Mouse (Mus musculus) forebrain, embryonic 15.5 days (tissue): Measurements from ENCODE around the gene Olfr574. TPM values are rescaled to one million over a fixed set of nuclear protein-coding genes. Genes with fewer than 3 reads are reported as not detected.

Source experiments
- ATAC-seq: fragments of 200-750 bp; cut with Nextera tagmentation; replicated peaks from 2 replicates; pipeline ENCODE4 v1.8.0; 2017; ENCODE audit warnings: mild to moderate bottlenecking, moderate TSS enrichment, moderate library complexity
- H3K27ac ChIP-seq: fragments of 300-500 bp; sonication (generic); replicated peaks from 2 replicates; pipeline ENCODE4 v1.5.1; 2015; ENCODE audit warnings: mild to moderate bottlenecking, inconsistent platforms
- H3K27me3 ChIP-seq: fragments of 300-500 bp; sonication (generic); 2 replicates; pipeline ENCODE4 v1.6.1; 2015; ENCODE audit warnings: inconsistent platforms
- H3K36me3 ChIP-seq: fragments of 300-500 bp; sonication (generic); 2 replicates; pipeline ENCODE4 v1.6.1; 2015; ENCODE audit warnings: mild to moderate bottlenecking, inconsistent platforms
- H3K4me1 ChIP-seq: fragments of 300-500 bp; sonication (generic); 2 replicates; pipeline ENCODE4 v1.6.1; 2015; ENCODE audit warnings: inconsistent platforms
- H3K4me2 ChIP-seq: fragments of 300-500 bp; sonication (generic); replicated peaks from 2 replicates; pipeline ENCODE4 v1.6.1; 2015; ENCODE audit warnings: mild to moderate bottlenecking, inconsistent platforms
- H3K4me3 ChIP-seq: fragments of 300-500 bp; sonication (generic); 2 replicates; pipeline ENCODE4 v1.5.1; 2015; ENCODE audit warnings: mild to moderate bottlenecking, inconsistent platforms
- H3K9ac ChIP-seq: fragments of 300-500 bp; sonication (generic); replicated peaks from 2 replicates; pipeline ENCODE4 v1.6.1; 2015; ENCODE audit warnings: mild to moderate bottlenecking, inconsistent platforms
- H3K9me3 ChIP-seq: fragments of 300-500 bp; sonication (generic); 2 replicates; pipeline ENCODE4 v1.6.1; 2016; ENCODE audit warnings: inconsistent platforms
- WGBS: fragments of 180-500 bp; shearing (Covaris S2); methylation state at CpG from one replicate; pipeline ENCODE4 v1.1.7; 2015; ENCODE audit warnings: mixed read lengths; 5-methylcytosine and 5-hydroxymethylcytosine counted together
- polyA plus RNA-seq: library from polyadenylated mRNA; unstranded; fragments of >200 nt; fragmentation: Nextera tagmentation; extraction: Ambion mirVana; gene quantifications from 2 replicates; pipeline ENCODE4 v1.2.1, GENCODE M21; 2015

Olfr574 gene
- polyA plus RNA-seq, 1 experiment from 2014 or later: not detected

GRCm38 (mm10) chr7:102962360-102962759 lies 14.1 kb downstream of the Olfr574 start, which contains the start of gene Olfr576:
Gene Olfr576, plus strand, starts transcription at chr7:102962660.
- H3K27ac ChIP-seq: no peak within 1 kb of the TSS
- H3K9ac ChIP-seq: no peak within 1 kb of the TSS
- H3K36me3 ChIP-seq: no peaks in the 10 kb centered on the region
- WGBS: 64% methylated on average over 2 of the region's 2 CpGs
- H3K4me3 ChIP-seq: no peak within 1 kb of the TSS
- H3K4me1 ChIP-seq: no peaks in the 10 kb centered on the region
- H3K27me3 ChIP-seq: no peaks in the 10 kb centered on the region
- H3K4me2 ChIP-seq: no peak within 1 kb of the TSS
- no peaks in the 10 kb centered on the region for H3K9me3 ChIP-seq
- no peak for ATAC-seq

- Histone ChIP-seq H3K36me3 (no peaks in the 10 kb centered on the region), H3K27ac (no peak overlapping the region), H3K4me3 (no peak overlapping the region), H3K9me3 (no peaks in the 10 kb centered on the region), H3K4me2 (no peak overlapping the region), H3K27me3 (no peaks in the 10 kb centered on the region), H3K9ac (no peak overlapping the region), H3K4me1 (no peaks in the 10 kb centered on the region)
- ATAC-seq: no peak
- 43% methylated on average over 1 of the region's 1 CpGs for WGBS
Observed at GRCm38 (mm10) chr7:102974399-102974798, 26.1 kb downstream of the Olfr574 start.

GRCm38 (mm10) chr7:102975843-102976242 lies 27.6 kb downstream of the Olfr574 start, which contains the start of gene Olfr577:
Gene Olfr577, minus strand, starts transcription at chr7:102975943.
- Histone ChIP-seq H3K4me3 (no peak within 1 kb of the TSS), H3K27ac (no peak within 1 kb of the TSS), H3K4me1 (no peaks in the 10 kb centered on the region), H3K4me2 (no peak within 1 kb of the TSS), H3K9me3 (no peaks in the 10 kb centered on the region), H3K27me3 (no peaks in the 10 kb centered on the region), H3K36me3 (no peaks in the 10 kb centered on the region), H3K9ac (no peak within 1 kb of the TSS)
- ATAC-seq: no peak
- WGBS: 90% methylated on average over 2 of the region's 2 CpGs

GRCm38 (mm10) chr7:102989224-102989623 lies 41.0 kb downstream of the Olfr574 start, which contains the start of gene Olfr578:
Gene Olfr578, minus strand, starts transcription at chr7:102989324.
- no peak within 1 kb of the TSS for H3K4me3 ChIP-seq
- H3K36me3 ChIP-seq: no peaks in the 10 kb centered on the region
- WGBS: 80% methylated on average over 3 of the region's 3 CpGs
- H3K9me3 ChIP-seq: no peaks in the 10 kb centered on the region
- H3K27me3 ChIP-seq: no peaks in the 10 kb centered on the region
- ATAC-seq: no peak
- no peak within 1 kb of the TSS for H3K9ac ChIP-seq
- no peaks in the 10 kb centered on the region for H3K4me1 ChIP-seq
- H3K27ac ChIP-seq: no peak within 1 kb of the TSS
- no peak within 1 kb of the TSS for H3K4me2 ChIP-seq

Other genes with a start within 250 kb of the Olfr574 start
- gene Olfr558, start 246.3 kb upstream of the Olfr574 start, polyA plus RNA-seq: not detected in 2 replicates
- not detected in 2 replicates for gene Olfr33, start 229.4 kb upstream of the Olfr574 start, polyA plus RNA-seq
- gene Olfr559, start 221.0 kb upstream of the Olfr574 start, polyA plus RNA-seq: not detected in 2 replicates
- not detected in 2 replicates for gene Olfr560, start 189.1 kb upstream of the Olfr574 start, polyA plus RNA-seq
- gene Olfr78, start 189.0 kb upstream of the Olfr574 start, polyA plus RNA-seq: 0.05 and 0.14 TPM in 2 replicates
- gene Olfr561, start 177.2 kb upstream of the Olfr574 start, polyA plus RNA-seq: not detected in 2 replicates
- not detected in 2 replicates for gene Olfr564, start 145.0 kb upstream of the Olfr574 start, polyA plus RNA-seq
- gene Olfr566, start 89.7 kb upstream of the Olfr574 start, polyA plus RNA-seq: not detected in 2 replicates
- not detected in 2 replicates for gene Olfr568, start 71.3 kb upstream of the Olfr574 start, polyA plus RNA-seq
- gene Olfr569, start 57.6 kb upstream of the Olfr574 start, polyA plus RNA-seq: not detected in 2 replicates
- 0.13 TPM in 1 of 2 replicates, not detected in the other for gene Olfr570, start 53.9 kb upstream of the Olfr574 start, polyA plus RNA-seq
- not detected in 2 replicates for gene Olfr571, start 30.9 kb upstream of the Olfr574 start, polyA plus RNA-seq
- gene Olfr572, start 24.1 kb upstream of the Olfr574 start, polyA plus RNA-seq: not detected in 2 replicates
- not detected in 2 replicates for gene Olfr573-ps1, start 5.9 kb upstream of the Olfr574 start, polyA plus RNA-seq
- not detected in 2 replicates for gene Olfr575, start 10.3 kb downstream of the Olfr574 start, polyA plus RNA-seq
- not detected in 2 replicates for gene Olfr576, start 14.2 kb downstream of the Olfr574 start, polyA plus RNA-seq
- not detected in 2 replicates for gene Olfr577, start 27.5 kb downstream of the Olfr574 start, polyA plus RNA-seq
- gene Olfr578, start 40.9 kb downstream of the Olfr574 start, polyA plus RNA-seq: not detected in 2 replicates
- not detected in 2 replicates for gene Olfr582, start 89.6 kb downstream of the Olfr574 start, polyA plus RNA-seq
- not detected in 2 replicates for gene Olfr583, start 102.8 kb downstream of the Olfr574 start, polyA plus RNA-seq
- gene Olfr584, start 133.4 kb downstream of the Olfr574 start, polyA plus RNA-seq: not detected in 2 replicates
- gene Olfr585, start 149.3 kb downstream of the Olfr574 start, polyA plus RNA-seq: not detected in 2 replicates
- gene Olfr586, start 177.2 kb downstream of the Olfr574 start, polyA plus RNA-seq: not detected in 2 replicates
- not detected in 2 replicates for gene Olfr588-ps1, start 192.4 kb downstream of the Olfr574 start, polyA plus RNA-seq
- not detected in 2 replicates for gene Olfr589, start 207.9 kb downstream of the Olfr574 start, polyA plus RNA-seq
- gene Olfr591, start 229.9 kb downstream of the Olfr574 start, polyA plus RNA-seq: not detected in 2 replicates
- gene Olfr592, start 236.3 kb downstream of the Olfr574 start, polyA plus RNA-seq: not detected in 2 replicates